Mouse (Mus musculus): ENCODE results near the gene F13b. TPM values are rescaled to one million over a fixed set of nuclear protein-coding genes. Genes with fewer than 3 reads are reported as not detected.

The F13b gene
- total and polyA plus RNA-seq, 3 experiments = not detected

- H3K4me3 ChIP-seq (ENCODE audit: control insufficient read depth in 1 of 2, insufficient read depth in 1 of 2, low read depth in 2 of 2, low read length in 2 of 2) = no peak overlapping the region
- H3K27ac ChIP-seq (ENCODE audit: control insufficient read depth, low read depth, low read length) = no peak overlapping the region
- H3K36me3 ChIP-seq (ENCODE audit: control insufficient read depth in 1 of 2, insufficient read depth in 2 of 2, low read length in 2 of 2) = peaks cover 0 to 23% of the 10 kb centered on the region in 2 experiments; a peak in 2 of 4 replicates
- no peak for DNase-seq (ENCODE audit: low read depth, low spot score)
- H3K9me3 ChIP-seq (replicated peaks; ENCODE audit: insufficient read depth, low read length) = no peaks in the 10 kb centered on the region
- no peaks in the 10 kb centered on the region for H3K27me3 ChIP-seq (ENCODE audit: control insufficient read depth in 1 of 2, insufficient read depth in 2 of 2, low read length in 2 of 2)
- no peak overlapping the region for H3K9ac ChIP-seq (ENCODE audit: control insufficient read depth, low read depth, low read length, poor library complexity, severe bottlenecking)
- no peak for TF ChIP-seq TCF12 (IDR thresholded peaks at IDR 0.05; ENCODE audit: low read depth, low read length)
- TF ChIP-seq UBTF (IDR thresholded peaks at IDR 0.05; ENCODE audit: borderline replicate concordance, insufficient read depth, low read depth, low read length) = no peak
- TF ChIP-seq TBP (IDR thresholded peaks at IDR 0.05; ENCODE audit: low read depth, low read length) = no peak
- H3K4me1 ChIP-seq (ENCODE audit: control insufficient read depth in 1 of 2, insufficient read depth in 2 of 2, low read length in 2 of 2) = no peaks in the 10 kb centered on the region
- no peaks in the 10 kb centered on the region for H3K79me2 ChIP-seq (ENCODE audit: control insufficient read depth, insufficient read depth, low read length, poor library complexity)
These were observed 6.9 kb upstream of the F13b start for GRCm38 (mm10) chr1:139494630-139495029.

- TF ChIP-seq GABPA (IDR thresholded peaks at IDR 0.05; ENCODE audit: low read depth, low read length) = no peak
- TF ChIP-seq USF2 (IDR thresholded peaks at IDR 0.05; ENCODE audit: borderline replicate concordance in 1 of 2, insufficient read depth in 1 of 2, low read depth in 1 of 2, low read length in 2 of 2) = no peak
- TF ChIP-seq POLR2AphosphoS2 (IDR thresholded peaks at IDR 0.05; ENCODE audit: low read length) = no peak
- no peak for TF ChIP-seq MYB (IDR thresholded peaks at IDR 0.05; ENCODE audit: low read depth, low read length)
- no peak for TF ChIP-seq MYC (IDR thresholded peaks at IDR 0.05; ENCODE audit: low read depth, low read length)
- TF ChIP-seq NELFE (IDR thresholded peaks at IDR 0.05; ENCODE audit: low read depth, low read length) = no peak
- no peak for TF ChIP-seq ZNF384 (IDR thresholded peaks at IDR 0.05; ENCODE audit: low read depth, low read length)
- TF ChIP-seq JUND (IDR thresholded peaks at IDR 0.05; ENCODE audit: low read depth, low read length) = no peak
- no peak for TF ChIP-seq BHLHE40 (IDR thresholded peaks at IDR 0.05; ENCODE audit: borderline replicate concordance, low read depth, low read length)
- no peak for TF ChIP-seq ZMIZ1 (IDR thresholded peaks at IDR 0.05; ENCODE audit: low read depth, low read length)
- TF ChIP-seq HCFC1 (IDR thresholded peaks at IDR 0.05; ENCODE audit: low read depth, low read length) = no peak
- no peak for TF ChIP-seq SMC3 (IDR thresholded peaks at IDR 0.05; ENCODE audit: low read depth, low read length)
- no peak for TF ChIP-seq RCOR1 (IDR thresholded peaks at IDR 0.05; ENCODE audit: low read depth, low read length)
- TF ChIP-seq GATA1 (IDR thresholded peaks at IDR 0.05; ENCODE audit: low read depth, low read length) = no peak
- TF ChIP-seq RAD21 (IDR thresholded peaks at IDR 0.05; ENCODE audit: low read depth, low read length) = no peak
- TF ChIP-seq TAL1 (IDR thresholded peaks at IDR 0.05; ENCODE audit: low read length) = no peak
- no peak for TF ChIP-seq POLR2A (IDR thresholded peaks at IDR 0.05; ENCODE audit: control insufficient read depth in 1 of 2, insufficient read depth in 1 of 2, low read depth in 1 of 2, low read length in 2 of 2, poor library complexity in 1 of 2)
- no peak for TF ChIP-seq MAX (IDR thresholded peaks at IDR 0.05; ENCODE audit: low read length)
- TF ChIP-seq ZC3H11A (IDR thresholded peaks at IDR 0.05; ENCODE audit: low read depth, low read length) = no peak
- H3K4me3 ChIP-seq (ENCODE audit: control insufficient read depth in 1 of 2, insufficient read depth in 1 of 2, low read depth in 2 of 2, low read length in 2 of 2) = no peak overlapping the region
- H3K79me2 ChIP-seq (ENCODE audit: control insufficient read depth, insufficient read depth, low read length, poor library complexity) = no peaks in the 10 kb centered on the region
- H3K9me3 ChIP-seq (replicated peaks; ENCODE audit: insufficient read depth, low read length) = no peaks in the 10 kb centered on the region
- DNase-seq (ENCODE audit: low read depth, low spot score) = no peak
- H3K27me3 ChIP-seq (ENCODE audit: control insufficient read depth in 1 of 2, insufficient read depth in 2 of 2, low read length in 2 of 2) = no peaks in the 10 kb centered on the region
- no peaks in the 10 kb centered on the region for H3K4me1 ChIP-seq (ENCODE audit: control insufficient read depth in 1 of 2, insufficient read depth in 2 of 2, low read length in 2 of 2)
- H3K9ac ChIP-seq (ENCODE audit: control insufficient read depth, low read depth, low read length, poor library complexity, severe bottlenecking) = no peak overlapping the region
- H3K27ac ChIP-seq (ENCODE audit: control insufficient read depth, low read depth, low read length) = no peak overlapping the region
- H3K36me3 ChIP-seq (ENCODE audit: control insufficient read depth in 1 of 2, insufficient read depth in 2 of 2, low read length in 2 of 2) = peaks cover 0 to 23% of the 10 kb centered on the region in 2 experiments; a peak in 2 of 4 replicates
These were observed 6.1 kb upstream of the F13b start for GRCm38 (mm10) chr1:139495408-139495807.

Data from MEL (cell line).